Mouse (Mus musculus) large intestine, adult 2 months (tissue): ENCODE results near the gene Micu1. TPM values are rescaled to one million over a fixed set of nuclear protein-coding genes. Genes with fewer than 3 reads are reported as not detected.

Source experiments
- DNase-seq: peaks from one replicate; pipeline ENCODE4 v3.0.0-alpha.2; 2012; ENCODE audit warnings: low read depth, low spot score
- WGBS: fragments of 180-500 bp; shearing (Covaris S2); methylation state at CpG from one replicate; pipeline ENCODE4 v1.1.7; 2018; 5-methylcytosine and 5-hydroxymethylcytosine counted together
- polyA plus RNA-seq: library from polyadenylated mRNA; depleted of rRNA; stranded (reverse); fragments of >200 nt; gene quantifications from 2 replicates; pipeline ENCODE4 v1.2.3, GENCODE M21; 2012

The Micu1 gene
- polyA plus RNA-seq, 1 experiment, result 128 TPM

- 93% methylated on average over 17 of the region's 17 CpGs for WGBS
Observed at GRCm38 (mm10) chr10:59895460-59896186, 193.3 kb downstream of the Micu1 start.

GRCm38 (mm10) chr10:59896211-59896610, 193.9 kb downstream of the Micu1 start:
- 90% methylated on average over 4 of the region's 4 CpGs for WGBS
- DNase-seq, result no peak

More at GRCm38 (mm10) chr10:59895460-59896186, 193.3 kb downstream of the Micu1 start:
- DNase-seq, result no peak

GRCm38 (mm10) chr10:59896911-59897331, 194.6 kb downstream of the Micu1 start:
- 67% methylated on average over 3 of the region's 3 CpGs for WGBS
- DNase-seq, result no peak

GRCm38 (mm10) chr10:59897511-59897910, 195.2 kb downstream of the Micu1 start:
- DNase-seq, result no peak
- 62% methylated on average over 5 of the region's 5 CpGs for WGBS

- DNase-seq, result no peak
- 51% methylated on average over 9 of the region's 9 CpGs for WGBS
Observed at GRCm38 (mm10) chr10:59898180-59898778, 196.0 kb downstream of the Micu1 start.

- WGBS, result 27% methylated on average over 2 of the region's 2 CpGs
- DNase-seq, result no peak
Observed at GRCm38 (mm10) chr10:59898935-59899334, 196.7 kb downstream of the Micu1 start.

- DNase-seq, result no peak
Observed at GRCm38 (mm10) chr10:59899341-59900173, 197.3 kb downstream of the Micu1 start.

GRCm38 (mm10) chr10:59900174-59900435, 197.8 kb downstream of the Micu1 start:
- DNase-seq, result no peak
- WGBS, result 12% methylated on average over 4 of the region's 4 CpGs

More at GRCm38 (mm10) chr10:59899341-59900173, 197.3 kb downstream of the Micu1 start:
- WGBS, result 12% methylated on average over 21 of the region's 21 CpGs

GRCm38 (mm10) chr10:59900939-59901338, 198.7 kb downstream of the Micu1 start:
- no peak for DNase-seq
- 75% methylated on average over 4 of the region's 4 CpGs for WGBS

- 95% methylated on average over 1 of the region's 1 CpGs for WGBS
- DNase-seq, result no peak
Observed at GRCm38 (mm10) chr10:59901463-59901862, 199.2 kb downstream of the Micu1 start.

GRCm38 (mm10) chr10:59901986-59902605, 199.8 kb downstream of the Micu1 start:
- 80% methylated on average over 8 of the region's 8 CpGs for WGBS
- DNase-seq, result no peak

GRCm38 (mm10) chr10:59902606-59902990, 200.3 kb downstream of the Micu1 start:
- WGBS, result 64% methylated on average over 8 of the region's 8 CpGs
- DNase-seq, result no peak

- no peak for DNase-seq
- WGBS, result 73% methylated on average over 7 of the region's 7 CpGs
Observed at GRCm38 (mm10) chr10:59903170-59903569, 200.9 kb downstream of the Micu1 start.

GRCm38 (mm10) chr10:59907080-59907609, 204.9 kb downstream of the Micu1 start:
- DNase-seq, result no peak
- WGBS, result 37% methylated on average over 3 of the region's 3 CpGs

- no peak for DNase-seq
- 11% methylated on average over 7 of the region's 7 CpGs for WGBS
Observed at GRCm38 (mm10) chr10:59907695-59908299, 205.5 kb downstream of the Micu1 start.

- 49% methylated on average over 7 of the region's 7 CpGs for WGBS
- DNase-seq, result no peak
Observed at GRCm38 (mm10) chr10:59908776-59909315, 206.6 kb downstream of the Micu1 start.

- no peak for DNase-seq
Observed at GRCm38 (mm10) chr10:59909357-59909847, 207.1 kb downstream of the Micu1 start.

GRCm38 (mm10) chr10:59911091-59911490, 208.8 kb downstream of the Micu1 start:
- no peak for DNase-seq
- WGBS, result 27% methylated on average over 6 of the region's 6 CpGs

More at GRCm38 (mm10) chr10:59909357-59909847, 207.1 kb downstream of the Micu1 start:
- WGBS, result 10% methylated on average over 14 of the region's 14 CpGs
